Mouse (Mus musculus): ENCODE measurements around the gene Tiam1.
"Not testable (repeated sequence)": the region's sequence is repeated elsewhere in the genome, so short reads cannot be mapped to it uniquely, and the experiment has no call there.

The Tiam1 gene

DNA sequence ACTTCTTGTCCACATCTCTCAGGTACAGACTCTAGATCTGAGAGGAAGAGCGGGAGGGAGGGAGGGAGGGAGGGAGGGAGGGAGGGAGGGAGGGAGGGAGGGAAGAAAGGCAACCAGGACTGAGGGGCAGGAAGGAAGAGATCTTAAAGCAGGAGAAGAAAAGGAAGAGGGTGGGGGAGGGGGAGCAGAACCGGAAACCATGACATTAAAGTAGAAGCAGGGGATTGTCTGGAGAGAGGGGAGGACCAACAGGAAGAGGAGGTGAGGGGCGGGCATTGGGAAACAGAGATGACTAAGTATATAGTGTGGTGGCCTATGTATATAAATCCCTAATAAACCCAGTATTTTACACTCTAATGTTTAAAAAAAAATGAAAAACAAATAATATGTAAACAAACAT lies 34.1 kb downstream of the Tiam1 start:
- no peak for DNase-seq (ENCODE audit: low spot score)

DNA sequence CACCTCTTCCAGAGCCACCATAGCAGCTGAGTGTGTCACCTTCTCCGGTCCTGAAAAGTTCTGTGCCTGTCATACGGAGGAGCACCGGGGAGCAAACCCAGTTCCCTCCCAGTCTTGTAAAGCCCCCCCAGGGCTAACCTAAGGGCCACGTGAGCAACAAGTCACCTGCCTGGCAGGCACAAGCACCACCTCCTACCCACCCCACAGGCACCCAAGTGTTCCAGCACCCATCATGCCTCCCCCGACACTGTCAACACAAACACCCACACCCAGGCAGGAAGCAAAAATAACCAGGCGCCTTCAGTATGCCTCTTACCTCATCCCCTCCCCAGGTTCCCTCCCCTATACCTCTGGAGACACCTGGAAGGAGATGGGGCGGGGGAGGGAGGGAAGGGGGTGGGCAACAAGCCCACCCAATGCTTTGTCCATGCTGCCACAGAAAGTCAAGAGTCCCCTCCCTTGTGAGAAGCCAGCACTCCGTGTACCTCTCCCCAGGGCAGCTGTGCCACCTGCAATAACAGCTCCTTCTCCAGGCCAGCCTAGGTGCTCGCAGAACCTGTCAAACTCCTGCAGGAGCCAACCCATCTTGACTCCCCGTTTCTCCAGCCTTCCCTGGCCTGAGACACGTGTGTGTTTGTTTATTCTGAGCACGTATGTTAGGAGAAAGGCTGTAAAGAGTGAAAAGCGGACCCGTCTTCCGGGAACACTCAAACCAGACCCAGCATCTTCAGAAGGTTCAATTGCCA lies 38.7 kb downstream of the Tiam1 start:
- DNase-seq (ENCODE audit: low spot score): peak; percentile 53

DNA sequence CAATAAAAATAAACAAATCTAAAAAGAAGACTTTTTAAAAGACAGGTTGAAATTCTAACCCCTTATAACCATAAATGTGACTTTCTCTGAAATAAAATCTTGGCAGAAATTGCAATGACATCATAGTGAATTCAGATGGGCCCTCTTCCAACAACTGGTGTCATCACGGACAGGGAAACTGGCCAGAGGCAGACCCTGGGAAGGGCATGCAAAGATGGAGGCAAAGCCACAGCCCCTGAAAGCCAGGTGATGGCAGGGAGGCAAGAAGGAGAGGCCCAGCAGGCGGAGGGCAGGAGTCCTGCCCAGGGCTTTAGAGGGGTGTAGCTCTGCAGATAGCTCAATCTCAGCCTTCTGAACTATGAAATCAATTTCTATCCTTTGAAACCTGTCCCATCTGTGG lies 39.8 kb downstream of the Tiam1 start:
- DNase-seq (ENCODE audit: low spot score): no peak

DNA sequence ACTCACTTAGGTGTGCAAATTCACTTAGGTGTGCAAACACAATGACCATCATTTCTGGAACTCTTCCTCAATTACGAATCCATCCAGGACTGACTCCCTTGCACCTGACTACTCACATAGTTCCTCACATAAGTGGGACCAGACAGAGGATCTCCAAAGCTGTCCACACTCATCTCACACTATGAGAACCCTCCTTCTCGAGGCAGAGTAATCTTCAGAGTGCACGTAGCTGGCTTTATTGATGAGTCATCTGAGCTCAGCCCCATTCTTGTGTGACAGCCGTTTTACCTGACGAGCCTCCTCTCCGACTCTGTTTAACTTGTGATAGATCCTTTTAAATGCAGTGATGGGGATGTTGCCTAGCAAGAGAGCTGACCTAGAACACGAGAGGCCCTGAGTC lies 41.0 kb downstream of the Tiam1 start:
- DNase-seq (ENCODE audit: low spot score): no peak

DNA sequence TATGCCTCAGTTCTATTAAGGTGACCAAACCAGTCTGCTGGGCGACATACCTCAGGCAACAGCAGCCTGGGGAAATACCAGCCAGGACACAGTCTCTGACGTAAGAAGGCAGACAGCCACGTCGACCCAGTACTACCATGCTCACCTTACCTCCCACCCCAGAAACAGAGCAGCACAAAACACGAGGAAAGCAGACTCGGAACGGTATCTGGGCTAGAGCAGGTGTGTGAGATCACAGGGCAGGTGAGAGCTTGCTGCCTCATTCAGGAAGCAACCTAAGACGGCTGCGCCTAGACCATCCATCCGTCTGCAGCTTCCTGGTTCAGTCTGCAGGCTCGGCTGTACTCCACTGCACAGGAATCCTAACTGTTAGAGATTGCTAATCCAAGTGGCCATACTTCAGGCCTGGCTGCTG lies 45.4 kb downstream of the Tiam1 start:
- DNase-seq (ENCODE audit: low spot score): peak; percentile 52

DNA sequence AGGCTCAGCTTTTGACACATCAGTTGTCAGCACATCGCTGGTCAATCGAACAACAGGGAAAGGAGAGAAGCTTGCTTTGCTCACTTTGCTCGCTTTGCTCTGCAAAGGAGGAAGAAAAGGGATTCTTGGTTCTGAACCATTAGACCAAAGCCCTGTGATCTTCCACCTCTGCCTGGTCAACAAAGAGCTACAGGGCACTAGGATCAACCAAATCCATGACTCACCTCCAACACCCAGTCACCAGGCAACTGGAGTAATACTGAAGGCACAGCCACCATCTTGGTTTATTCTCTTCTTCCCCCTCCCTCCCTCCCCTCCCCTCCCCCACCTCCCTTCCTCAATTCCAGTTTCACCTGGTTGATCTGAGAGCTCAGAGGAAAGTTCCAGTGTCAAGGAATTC lies 45.8 kb downstream of the Tiam1 start:
- no peak for DNase-seq (ENCODE audit: low spot score)

DNA sequence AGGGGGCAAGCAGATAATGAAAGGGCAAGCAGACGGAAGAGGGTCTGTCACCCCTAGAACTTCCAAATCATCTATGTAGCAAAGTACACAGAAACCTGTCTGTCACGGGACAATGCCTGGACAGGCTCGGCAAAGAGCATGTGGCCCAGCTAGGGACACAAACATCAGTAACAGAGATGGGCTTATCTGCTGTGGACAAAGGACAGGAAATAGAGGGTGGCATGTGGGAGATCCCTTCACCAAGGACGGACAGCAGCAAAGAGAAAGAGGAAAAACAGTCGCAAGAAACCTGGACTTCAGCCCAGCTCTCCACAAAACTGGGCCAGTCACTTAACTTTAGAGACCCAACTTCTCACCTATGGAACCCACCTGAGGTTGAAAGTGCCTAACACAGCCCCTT lies 47.6 kb downstream of the Tiam1 start:
- DNase-seq (ENCODE audit: low spot score): no peak

DNA sequence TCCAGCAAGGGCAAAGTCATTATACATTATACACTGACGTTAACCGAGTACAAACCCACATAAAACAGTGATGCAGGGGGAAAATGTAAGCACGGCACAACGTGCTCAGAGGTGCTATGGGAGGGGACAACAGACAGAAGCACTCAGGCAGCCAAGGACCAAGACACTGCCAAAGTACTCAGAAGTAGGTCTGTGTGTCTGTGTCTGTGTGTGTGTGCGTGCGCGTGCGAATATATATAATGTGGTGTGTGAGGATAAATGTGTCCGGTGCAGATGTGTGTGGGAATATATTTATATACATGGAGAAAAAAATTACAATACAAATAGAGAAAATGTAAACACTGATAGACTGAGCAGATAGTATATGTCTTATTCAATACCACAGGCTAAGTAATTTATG lies 50.6 kb downstream of the Tiam1 start:
- DNase-seq (ENCODE audit: low spot score): no peak

DNA sequence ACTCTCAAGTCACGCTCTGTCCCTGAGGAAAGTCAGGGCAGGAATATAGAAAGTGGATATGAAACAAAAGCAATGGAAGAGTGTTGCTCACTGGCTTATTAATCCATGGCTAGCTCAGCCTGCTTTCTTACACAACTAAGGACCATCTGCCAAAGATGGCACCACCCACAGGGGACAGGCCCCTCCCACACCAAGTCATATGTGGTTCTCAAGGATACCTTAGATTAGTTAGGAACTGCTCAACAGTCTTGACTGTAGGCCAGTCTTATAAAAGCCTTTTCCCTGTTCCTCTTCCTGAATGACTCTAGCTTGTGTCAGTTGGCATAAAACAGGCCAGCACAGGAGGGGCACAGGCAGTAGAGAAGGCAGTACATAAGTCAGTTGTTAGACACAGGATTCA lies 51.7 kb downstream of the Tiam1 start:
- DNase-seq (ENCODE audit: low spot score): no peak

DNA sequence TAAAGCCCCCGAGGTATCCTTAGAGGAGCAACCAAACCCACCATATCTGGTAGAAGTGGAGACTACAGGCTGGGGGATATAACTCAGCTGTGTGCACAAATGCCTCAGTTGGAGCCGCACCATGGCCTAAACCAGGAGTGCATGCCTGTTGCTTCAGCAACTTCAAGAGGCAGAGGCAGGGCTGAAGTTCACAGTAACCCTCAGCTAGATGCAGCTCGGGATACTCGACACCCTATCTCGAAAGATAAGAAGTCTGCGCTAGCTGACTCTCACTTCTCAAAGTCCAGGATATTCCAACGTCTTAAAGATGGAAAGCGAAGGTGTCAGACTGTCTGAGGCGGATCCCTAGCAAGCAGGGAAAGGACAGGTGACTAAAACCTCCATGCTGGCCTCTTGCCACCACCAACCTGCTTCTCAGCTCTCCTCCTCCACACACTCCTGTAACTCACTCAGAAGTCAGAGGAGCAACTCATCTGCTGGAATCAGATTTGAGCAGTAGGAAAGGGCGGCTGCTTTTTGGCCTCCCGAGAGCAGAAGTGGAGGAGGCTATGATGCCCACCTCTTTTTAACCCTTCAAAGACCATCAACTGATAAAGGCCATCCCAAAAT lies 52.4 kb downstream of the Tiam1 start:
- no peak for DNase-seq (ENCODE audit: low spot score)

DNA sequence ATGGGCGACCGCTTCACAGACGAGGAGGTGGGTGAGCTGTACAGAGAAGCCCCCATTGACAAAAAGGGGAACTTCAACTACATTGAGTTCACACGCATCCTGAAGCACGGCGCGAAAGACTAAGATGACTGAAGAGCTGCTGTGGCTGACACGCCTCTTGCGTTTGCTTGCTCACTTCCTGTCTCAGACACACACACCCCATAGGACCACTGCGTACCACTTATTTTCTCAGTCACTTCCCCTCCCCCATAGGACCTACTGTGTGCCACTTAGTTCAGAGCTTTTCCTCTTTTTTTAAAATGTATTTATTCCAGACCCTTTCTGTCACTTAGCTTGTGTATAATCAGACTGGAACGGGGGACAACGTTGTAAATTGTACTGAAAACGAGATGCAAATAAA lies 53.2 kb downstream of the Tiam1 start:
- no peak for DNase-seq (ENCODE audit: low spot score)

DNA sequence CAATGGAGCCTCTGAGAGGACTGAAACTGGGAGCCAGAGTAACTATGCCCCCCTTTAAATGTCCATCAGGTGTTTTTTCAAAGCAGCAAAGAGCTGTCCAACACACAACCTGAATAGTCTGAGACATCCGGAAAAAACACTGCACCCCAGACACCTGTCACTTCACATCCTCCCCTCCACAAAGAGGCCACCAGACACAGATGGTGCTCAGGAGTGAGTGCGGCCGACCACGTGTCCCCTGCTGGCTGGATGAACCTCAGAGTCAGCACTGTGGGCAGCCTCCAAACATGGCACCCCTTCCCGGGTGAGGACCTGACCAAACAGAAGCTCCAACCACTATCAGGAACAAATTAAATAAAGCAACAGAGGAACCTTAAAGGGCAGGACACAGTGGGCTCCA lies 56.3 kb downstream of the Tiam1 start:
- DNase-seq (ENCODE audit: low spot score): no peak

DNA sequence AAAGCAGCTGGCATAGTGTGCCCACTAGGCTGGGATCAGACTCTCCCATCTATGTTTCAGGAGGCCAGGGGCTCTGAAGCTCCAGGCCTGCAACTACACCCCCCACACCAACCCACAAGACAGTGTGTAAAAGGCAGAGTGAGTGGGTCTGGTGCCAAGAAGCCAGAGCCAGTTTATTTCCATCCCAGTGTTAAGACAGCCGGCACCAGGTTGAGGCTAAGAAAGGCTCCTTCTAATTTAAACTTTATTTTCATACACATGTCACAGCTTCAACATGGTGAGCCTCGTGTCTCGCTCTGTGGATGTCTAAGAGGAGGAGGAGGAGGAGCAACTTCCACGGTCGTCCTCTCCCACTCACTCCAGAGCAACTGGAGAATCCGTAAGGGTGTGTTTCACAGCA lies 57.5 kb downstream of the Tiam1 start:
- DNase-seq (ENCODE audit: low spot score): no peak

DNA sequence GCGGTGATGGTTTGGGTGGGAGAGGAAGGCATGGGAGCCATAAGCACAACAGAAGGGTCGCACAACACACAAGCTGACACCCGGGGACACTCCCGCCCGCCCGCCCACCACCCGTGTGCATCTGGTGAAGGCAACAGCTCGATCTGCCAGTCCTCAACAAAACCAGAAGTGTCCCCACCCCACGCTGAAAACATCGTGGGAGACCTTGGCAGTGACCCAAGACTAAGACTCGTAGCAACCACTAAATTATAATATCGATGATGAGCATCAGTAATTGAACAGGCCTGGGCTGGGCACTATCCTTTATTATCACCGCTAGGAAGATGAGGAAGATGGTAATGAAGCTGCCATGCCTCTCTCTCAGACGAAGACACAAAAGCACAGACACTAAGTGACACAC lies 58.0 kb downstream of the Tiam1 start:
- DNase-seq (ENCODE audit: low spot score): no peak

DNA sequence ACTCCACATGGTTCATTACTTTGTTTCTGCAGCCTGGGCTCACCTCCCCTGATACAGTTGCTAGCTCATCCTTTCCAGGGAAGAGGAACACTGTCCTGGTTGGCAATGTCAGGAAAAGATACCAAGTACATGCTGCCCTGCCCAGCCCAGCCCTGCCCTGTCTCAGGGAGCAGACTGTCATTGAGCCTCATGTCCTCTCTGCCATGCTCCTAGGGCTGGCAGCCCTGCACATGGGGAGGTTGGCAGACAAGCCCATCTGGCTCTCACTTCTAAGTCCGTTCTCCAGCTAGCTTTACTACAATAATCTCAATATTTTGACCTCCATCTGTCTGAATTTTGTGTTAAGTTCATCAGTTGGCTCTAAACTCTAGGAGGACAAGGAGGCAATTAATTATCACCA lies 62.4 kb downstream of the Tiam1 start:
- no peak for DNase-seq (ENCODE audit: low spot score)

DNA sequence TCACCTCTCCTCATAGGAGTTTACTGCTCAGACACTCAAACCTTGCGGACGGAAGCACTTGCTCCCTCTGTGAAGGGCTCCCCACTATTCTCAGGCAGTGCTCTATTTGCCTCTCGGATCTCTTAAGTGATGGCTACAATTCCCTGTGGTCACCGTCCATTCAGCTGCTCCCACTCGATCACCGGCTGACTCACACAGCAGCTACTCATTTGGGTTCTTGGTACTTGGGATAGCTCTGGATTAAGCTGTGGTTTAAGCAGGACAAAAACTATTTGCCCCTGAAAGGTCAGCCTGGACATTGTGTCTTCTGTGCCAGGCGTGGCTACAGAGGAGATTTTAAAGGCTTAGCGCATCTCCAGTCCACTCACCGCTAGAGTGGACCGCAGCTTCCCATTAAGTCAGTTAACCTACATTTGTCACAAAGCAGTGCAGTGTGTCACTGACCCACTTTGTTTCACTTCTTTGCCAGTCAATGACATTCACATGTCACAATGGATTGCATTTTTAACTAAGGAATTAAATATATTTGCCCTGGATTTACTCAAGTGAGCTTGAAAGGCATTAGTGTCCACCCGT lies 64.7 kb downstream of the Tiam1 start:
- no peak for DNase-seq (ENCODE audit: low spot score)

DNA sequence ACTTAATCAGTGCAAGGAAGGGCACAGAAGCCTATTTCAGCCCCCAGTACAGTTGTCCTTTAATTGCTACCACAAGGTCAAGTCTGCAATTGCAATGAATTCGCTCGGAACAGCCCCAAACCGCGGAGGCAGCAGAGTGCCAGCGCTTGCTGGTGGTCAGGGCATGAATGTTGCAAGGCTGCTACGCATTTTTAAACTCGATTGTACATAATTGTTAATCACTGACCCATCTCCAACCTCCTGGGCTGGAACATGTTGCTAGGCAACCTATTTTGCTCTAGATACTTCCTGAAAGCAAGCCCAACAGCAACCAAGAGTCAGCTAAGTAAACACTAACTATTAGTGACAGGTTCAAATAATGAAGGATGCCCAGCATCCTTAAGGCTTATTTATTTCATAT lies 70.1 kb downstream of the Tiam1 start:
- peak; percentile 30 for DNase-seq (ENCODE audit: low spot score)

DNA sequence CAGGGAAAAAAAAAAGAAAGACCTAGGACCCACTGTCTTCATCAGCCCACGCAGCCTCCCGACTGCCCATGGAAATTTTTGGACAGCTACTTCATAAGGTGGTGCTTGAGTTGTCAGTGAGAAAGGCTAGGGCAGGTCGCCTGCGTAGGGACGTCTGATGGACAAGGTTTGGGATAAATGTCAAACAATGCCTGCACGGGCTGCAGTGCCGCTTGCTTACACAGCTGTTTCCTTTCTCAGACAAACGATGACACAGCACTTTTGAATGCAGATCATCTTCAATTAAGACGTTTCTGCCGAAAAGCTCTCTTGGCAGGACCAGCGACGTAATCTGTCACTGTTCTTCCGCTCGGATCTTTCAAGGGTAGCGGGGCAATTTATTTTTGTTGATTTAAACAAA lies 70.9 kb downstream of the Tiam1 start:
- DNase-seq (ENCODE audit: low spot score): no peak

DNA sequence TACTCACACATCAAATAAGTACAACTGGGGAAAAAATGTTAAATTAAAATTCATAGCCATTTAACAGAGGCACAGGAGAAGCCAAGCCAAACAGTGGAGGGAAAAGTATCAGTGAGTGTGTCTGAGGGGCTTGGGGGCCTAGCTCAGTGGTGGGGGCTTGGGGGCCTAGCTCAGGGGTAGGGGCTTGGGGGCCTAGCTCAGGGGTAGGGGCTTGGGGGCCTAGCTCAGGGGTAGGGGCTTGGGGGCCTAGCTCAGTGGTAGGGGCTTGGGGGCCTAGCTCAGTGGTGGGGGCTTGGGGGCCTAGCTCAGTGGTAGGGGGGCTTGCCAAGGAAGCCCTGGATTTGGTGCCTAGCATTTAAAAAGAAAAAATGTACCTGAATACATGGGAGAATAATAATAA lies 72.4 kb downstream of the Tiam1 start:
- DNase-seq (ENCODE audit: low spot score): not testable (repeated sequence)

DNA sequence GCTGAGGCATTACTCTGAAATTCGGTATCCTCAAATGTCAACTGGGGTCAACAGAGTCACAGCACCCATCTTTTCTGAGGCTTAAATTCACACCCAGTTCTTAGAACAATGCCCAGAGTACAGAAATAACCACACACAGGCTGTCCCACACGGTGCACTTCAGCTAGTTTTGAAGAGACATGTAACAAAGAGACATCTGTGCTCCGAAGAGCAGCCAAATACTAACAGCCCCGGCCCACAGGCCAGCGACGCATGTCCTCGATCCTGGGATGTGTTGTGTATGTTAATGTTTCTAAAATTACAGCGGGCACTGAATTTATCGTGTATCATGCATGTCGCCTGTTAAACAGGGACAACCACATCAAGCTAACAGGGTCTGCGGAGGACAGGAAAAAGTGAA lies 73.5 kb downstream of the Tiam1 start:
- no peak for DNase-seq (ENCODE audit: low spot score)

DNA sequence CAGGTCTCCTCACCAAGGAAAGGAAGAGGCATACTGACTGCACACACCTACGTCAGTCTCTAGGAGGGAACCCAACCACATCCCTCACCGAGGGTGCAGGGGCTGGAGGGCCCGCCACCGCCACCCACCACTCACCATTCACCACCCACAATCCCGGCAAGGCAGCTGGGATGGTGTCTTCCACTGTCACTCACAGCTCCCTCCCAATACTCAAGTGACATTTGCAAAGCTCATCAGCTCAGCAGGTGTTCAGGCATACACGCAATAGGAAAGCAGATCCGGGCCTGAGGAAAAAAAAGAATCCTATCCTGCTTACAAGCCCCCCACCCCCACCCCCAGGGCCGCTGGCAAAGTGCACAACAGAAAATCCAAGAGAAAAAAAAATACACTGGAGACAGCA lies 74.4 kb downstream of the Tiam1 start:
- DNase-seq (ENCODE audit: low spot score): no peak

DNA sequence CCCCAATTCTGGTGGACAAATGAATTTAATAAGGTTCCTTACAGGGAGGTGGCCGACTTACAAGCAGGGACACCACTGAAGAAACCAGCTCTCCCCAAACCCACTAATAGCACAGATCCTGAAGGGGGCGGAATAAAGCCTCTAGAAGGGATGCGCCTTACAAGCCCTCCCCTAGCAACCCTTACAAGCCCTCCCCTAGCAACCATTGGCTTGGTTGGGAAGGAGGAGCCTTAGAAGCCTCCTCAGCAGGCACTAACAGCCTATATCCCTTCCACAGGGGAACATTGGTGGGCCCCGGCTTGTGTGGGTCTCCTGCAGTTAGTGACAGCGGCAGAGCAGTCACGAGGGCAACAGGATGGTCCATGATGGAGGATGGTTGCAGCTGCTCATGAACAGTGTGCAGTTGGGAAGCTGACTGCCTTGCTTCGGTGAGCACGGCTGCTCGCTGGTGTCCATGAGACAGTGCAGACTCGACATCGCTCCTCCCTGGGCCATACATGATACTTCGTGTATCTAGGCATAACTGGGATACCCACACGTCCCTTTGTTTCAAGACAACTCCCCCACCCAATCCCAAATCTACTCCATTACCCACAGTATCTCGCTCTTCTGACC lies 90.6 kb downstream of the Tiam1 start:
- DNase-seq (ENCODE audit: low spot score): no peak

DNA sequence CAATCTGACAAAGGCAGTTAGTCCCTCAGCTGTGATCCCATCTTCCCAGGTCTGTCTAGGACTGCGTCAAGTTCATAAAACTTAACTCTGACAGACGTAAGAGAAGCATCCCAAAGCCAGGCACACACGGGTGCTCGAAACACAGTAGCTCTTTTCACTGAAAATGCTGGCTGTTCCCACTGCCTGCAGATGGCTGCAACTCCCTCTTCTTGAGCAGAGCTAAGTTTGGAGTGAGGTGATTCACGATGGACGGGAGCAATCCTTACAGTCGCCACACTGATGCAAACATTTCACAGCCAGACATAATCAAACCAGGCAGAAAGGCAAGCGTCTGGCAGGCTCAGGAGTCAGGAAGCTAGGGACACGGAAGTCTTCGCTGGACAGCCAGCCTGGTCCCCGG lies 91.2 kb downstream of the Tiam1 start:
- no peak for DNase-seq (ENCODE audit: low spot score)
